Mouse (Mus musculus): ENCODE data around the gene Khsrp.

GRCm38 (mm10) chr17:57060231-57060801, 29.0 kb upstream of the Khsrp start:
- TF ChIP-seq CTCF (IDR thresholded peaks at IDR 0.05; ENCODE audit: control insufficient read depth, insufficient read depth, insufficient read length) = no peak
- no peak for TF ChIP-seq MAX (IDR thresholded peaks at IDR 0.05)
- no peak for TF ChIP-seq USF1 (IDR thresholded peaks at IDR 0.05; ENCODE audit: low read depth)
- no peak for TF ChIP-seq CEBPB (IDR thresholded peaks at IDR 0.05; ENCODE audit: low read depth)
- TF ChIP-seq FOSL1 (IDR thresholded peaks at IDR 0.05; ENCODE audit: insufficient read depth, low read length, poor library complexity, severe bottlenecking) = no peak
- TF ChIP-seq MYOG (IDR thresholded peaks at IDR 0.05; ENCODE audit: control insufficient read depth, extremely low read depth, insufficient read length) = no peak

Data from C2C12 (cell line).